Mouse (Mus musculus) cerebellum, adult 18-20 months (tissue): ENCODE data around the gene Dnajb9.
"Not testable (repeated sequence)": the region's sequence is repeated elsewhere in the genome, so short reads cannot be mapped to it uniquely, and the experiment has no call there.

ENCODE experiments used
- DNase-seq, 2 experiments: peaks; one replicate each; pipeline ENCODE4 v3.0.0; 2021

The Dnajb9 gene

GRCm38 (mm10) chr12:44209824-44210752, at the start of gene Dnajb9:
TSS of gene Dnajb9 (minus strand) at chr12:44210326.
- DNase-seq = peak; percentile 99 to 100

GRCm38 (mm10) chr12:44248309-44248977, 38.3 kb upstream of the Dnajb9 start:
- no peak for DNase-seq

- no peak for DNase-seq
Observed at GRCm38 (mm10) chr12:44245739-44246138, 35.6 kb upstream of the Dnajb9 start.

- DNase-seq = no peak
Observed at GRCm38 (mm10) chr12:44242407-44242806, 32.3 kb upstream of the Dnajb9 start.

- no peak for DNase-seq
Observed at GRCm38 (mm10) chr12:44241090-44241489, 31.0 kb upstream of the Dnajb9 start.

GRCm38 (mm10) chr12:44224650-44225049, 14.5 kb upstream of the Dnajb9 start:
- no peak for DNase-seq

GRCm38 (mm10) chr12:44223044-44223443, 12.9 kb upstream of the Dnajb9 start:
- no peak for DNase-seq

GRCm38 (mm10) chr12:44221651-44222356, 11.7 kb upstream of the Dnajb9 start:
- DNase-seq = peak; percentile 18 to 50

GRCm38 (mm10) chr12:44221070-44221469, 10.9 kb upstream of the Dnajb9 start, which contains the start of gene Pnpla8:
TSS of gene Pnpla8 (plus strand) at chr12:44221370.
- DNase-seq = not testable (repeated sequence)

GRCm38 (mm10) chr12:44211555-44211954, 1.4 kb upstream of the Dnajb9 start:
- no peak for DNase-seq

GRCm38 (mm10) chr12:44209141-44209823, 844 bp downstream of the Dnajb9 start:
- DNase-seq = peak; percentile 37 to 50

GRCm38 (mm10) chr12:44197873-44198525, 12.1 kb downstream of the Dnajb9 start:
- no peak for DNase-seq

- peak; percentile 41 to 51 for DNase-seq
Observed at GRCm38 (mm10) chr12:44181081-44181982, 28.8 kb downstream of the Dnajb9 start.

GRCm38 (mm10) chr12:44177038-44177355, 33.1 kb downstream of the Dnajb9 start:
- DNase-seq = no peak

GRCm38 (mm10) chr12:44176331-44177037, 33.6 kb downstream of the Dnajb9 start:
- DNase-seq = no peak

GRCm38 (mm10) chr12:44166949-44167348, 43.2 kb downstream of the Dnajb9 start:
- peak; percentile 36 to 45 for DNase-seq

GRCm38 (mm10) chr12:44159349-44159748, 50.8 kb downstream of the Dnajb9 start:
- no peak for DNase-seq
